Mouse (Mus musculus) gastrocnemius, adult 2 months (tissue): ENCODE results near the gene Rbmx. TPM values are rescaled to one million over a fixed set of nuclear protein-coding genes. Genes with fewer than 3 reads are reported as not detected.

Source experiments
- DNase-seq: peaks from one replicate; pipeline ENCODE4 v3.0.0; 2022
- H3K27ac ChIP-seq: fragments of 200-600 bp; 2 replicates; pipeline ENCODE4 v1.8.1; 2022; ENCODE audit warnings: mild to moderate bottlenecking
- H3K4me3 ChIP-seq: fragments of 200-600 bp; 2 replicates; pipeline ENCODE4 v1.8.1; 2022; ENCODE audit warnings: mild to moderate bottlenecking, moderate library complexity
- CTCF ChIP-seq: fragments of 200-600 bp; IDR thresholded peaks from 2 replicates; pipeline ENCODE4 v1.8.1; 2022; ENCODE audit warnings: antibody characterized with exemption, mild to moderate bottlenecking, moderate library complexity
- intact Hi-C: fragments of 180-260 bp; cut with DNase I; formaldehyde crosslinking; loops from one replicate; pipeline ENCODE4 v1.15.1; 2025
- long read RNA-seq, 2 experiments: library from polyadenylated mRNA; stranded (forward); transcript quantifications; one replicate each; pipeline ENCODE4 v2.0.0; 2021
- total RNA-seq, 2 experiments: library from RNA; stranded (reverse); gene quantifications; 2 replicates each; pipeline ENCODE4 v1.2.3; 2021

Rbmx gene
- 10 to 100 TPM; 13.1 to 16.6 TPM for total RNA-seq
- long read RNA-seq, experiment 1, partial matches to known transcripts, result 15 of 23 reads
- long read RNA-seq, experiment 1, other reads (novel, unspliced or antisense), result 5 of 23 reads
- long read RNA-seq, experiment 2, partial matches to known transcripts, result 8 of 13 reads
- long read RNA-seq, experiment 2, other reads (novel, unspliced or antisense), result 4 of 13 reads

GRCm38 (mm10) chrX:57392367-57393246 lies at the start of gene Rbmx:
Rbmx (minus strand) TSS chrX:57393036.
- TF ChIP-seq CTCF, result no peak
- DNase-seq, result peak; percentile 80
- peak within 1 kb of the TSS; percentile 95 for H3K27ac ChIP-seq
- intact Hi-C loops, result loop anchor here (5.0 to 10.0 kb wide), 4 partner anchors 55 to 798 kb away; partner anchors contain the start of genes Arhgef6, Htatsf1 and Mmgt1
- peak within 1 kb of the TSS; percentile 86 for H3K4me3 ChIP-seq

GRCm38 (mm10) chrX:57433897-57434296 lies 41.1 kb upstream of the Rbmx start:
- TF ChIP-seq CTCF, result no peak
- Histone ChIP-seq H3K4me3 (no peak overlapping the region), H3K27ac (no peak overlapping the region)
- DNase-seq, result no peak
- intact Hi-C loops, result loop anchor here (5.0 to 10.0 kb wide), 2 partner anchors 243 to 1051 kb away; no protein-coding TSS in a partner anchor

GRCm38 (mm10) chrX:57431610-57432009 lies 38.8 kb upstream of the Rbmx start:
- intact Hi-C loops, result loop anchor here (5.0 to 10.0 kb wide), 2 partner anchors 246 to 1053 kb away; no protein-coding TSS in a partner anchor
- Histone ChIP-seq H3K4me3 (no peak overlapping the region), H3K27ac (no peak overlapping the region)
- no peak for DNase-seq
- TF ChIP-seq CTCF, result peak; percentile 67

GRCm38 (mm10) chrX:57408769-57409168 lies 15.9 kb upstream of the Rbmx start, which contains the start of gene Gm364:
Gm364 (plus strand) TSS chrX:57409154.
- Histone ChIP-seq H3K4me3 (no peak within 1 kb of the TSS), H3K27ac (no peak within 1 kb of the TSS)
- DNase-seq, result no peak
- intact Hi-C loops, result no loop called here
- no peak for TF ChIP-seq CTCF

- no peak overlapping the region for H3K4me3 ChIP-seq
- H3K27ac ChIP-seq, result no peak overlapping the region
- peak; percentile 47 for TF ChIP-seq CTCF
- DNase-seq, result no peak
- intact Hi-C loops, result no loop called here
Observed at GRCm38 (mm10) chrX:57403651-57404050, 10.8 kb upstream of the Rbmx start.

GRCm38 (mm10) chrX:57401388-57401787 lies 8.6 kb upstream of the Rbmx start:
- no peak for DNase-seq
- intact Hi-C loops, result no loop called here
- no peak for TF ChIP-seq CTCF
- H3K27ac ChIP-seq, result no peak overlapping the region
- H3K4me3 ChIP-seq, result no peak overlapping the region

- TF ChIP-seq CTCF, result no peak
- Histone ChIP-seq H3K27ac (peak overlapping the region; percentile 95), H3K4me3 (peak overlapping the region; percentile 86)
- intact Hi-C loops, result loop anchor here (5.0 to 10.0 kb wide), 4 partner anchors 56 to 799 kb away; partner anchors contain the start of genes Arhgef6, Htatsf1 and Mmgt1
- DNase-seq, result no peak
Observed at GRCm38 (mm10) chrX:57393412-57393811, 576 bp upstream of the Rbmx start.

- no peak for TF ChIP-seq CTCF
- Histone ChIP-seq H3K4me3 (no peak overlapping the region), H3K27ac (no peak overlapping the region)
- intact Hi-C loops, result no loop called here
- DNase-seq, result no peak
Observed at GRCm38 (mm10) chrX:57380915-57381314, 11.9 kb downstream of the Rbmx start.

- no peak overlapping the region for H3K27ac ChIP-seq
- no peak for DNase-seq
- TF ChIP-seq CTCF, result no peak
- intact Hi-C loops, result no loop called here
- H3K4me3 ChIP-seq, result no peak overlapping the region
Observed at GRCm38 (mm10) chrX:57378579-57378978, 14.3 kb downstream of the Rbmx start.

- intact Hi-C loops, result no loop called here
- no peak for TF ChIP-seq CTCF
- Histone ChIP-seq H3K4me3 (no peak overlapping the region), H3K27ac (no peak overlapping the region)
- no peak for DNase-seq
Observed at GRCm38 (mm10) chrX:57377096-57377495, 15.7 kb downstream of the Rbmx start.

- TF ChIP-seq CTCF, result no peak
- intact Hi-C loops, result no loop called here
- H3K4me3 ChIP-seq, result no peak overlapping the region
- no peak overlapping the region for H3K27ac ChIP-seq
- DNase-seq, result no peak
Observed at GRCm38 (mm10) chrX:57374029-57374428, 18.8 kb downstream of the Rbmx start.

GRCm38 (mm10) chrX:57373543-57373942 lies 19.3 kb downstream of the Rbmx start:
- intact Hi-C loops, result no loop called here
- DNase-seq, result no peak
- no peak overlapping the region for H3K27ac ChIP-seq
- no peak for TF ChIP-seq CTCF
- H3K4me3 ChIP-seq, result no peak overlapping the region

GRCm38 (mm10) chrX:57372965-57373364 lies 19.9 kb downstream of the Rbmx start:
- intact Hi-C loops, result no loop called here
- Histone ChIP-seq H3K4me3 (no peak overlapping the region), H3K27ac (no peak overlapping the region)
- DNase-seq, result no peak
- TF ChIP-seq CTCF, result no peak
